Mouse (Mus musculus): ENCODE measurements around the gene Atxn1. TPM values are rescaled to one million over a fixed set of nuclear protein-coding genes. Genes with fewer than 3 reads are reported as not detected.

Atxn1 gene
- polyA plus RNA-seq, 1 experiment from 2014 or later: 10.4 TPM

- Histone ChIP-seq H3K4me1 (ENCODE audit: control insufficient read depth, insufficient read depth, low read length) (peaks cover 8% of the 10 kb centered on the region), H3K36me3 (ENCODE audit: control insufficient read depth, insufficient read depth, low read length) (no peaks in the 10 kb centered on the region), H3K4me3 (ENCODE audit: low read depth, low read length) (no peak overlapping the region), H3K9ac (ENCODE audit: low read depth, low read length) (no peak overlapping the region), H3K9me3 (replicated peaks; ENCODE audit: control insufficient read depth, low read length, poor library complexity, severe bottlenecking) (no peaks in the 10 kb centered on the region), H3K4me2 (ENCODE audit: low read length) (no peak overlapping the region), H3K27ac (ENCODE audit: low read length) (no peak overlapping the region), H3K27me3 (ENCODE audit: control insufficient read depth, insufficient read depth, low read depth, low read length) (no peaks in the 10 kb centered on the region)
- WGBS: 89% methylated on average over 10 of the region's 10 CpGs
- no peak for ATAC-seq
Observed at GRCm38 (mm10) chr13:45662852-45663251, 302.0 kb downstream of the Atxn1 start.

DNA sequence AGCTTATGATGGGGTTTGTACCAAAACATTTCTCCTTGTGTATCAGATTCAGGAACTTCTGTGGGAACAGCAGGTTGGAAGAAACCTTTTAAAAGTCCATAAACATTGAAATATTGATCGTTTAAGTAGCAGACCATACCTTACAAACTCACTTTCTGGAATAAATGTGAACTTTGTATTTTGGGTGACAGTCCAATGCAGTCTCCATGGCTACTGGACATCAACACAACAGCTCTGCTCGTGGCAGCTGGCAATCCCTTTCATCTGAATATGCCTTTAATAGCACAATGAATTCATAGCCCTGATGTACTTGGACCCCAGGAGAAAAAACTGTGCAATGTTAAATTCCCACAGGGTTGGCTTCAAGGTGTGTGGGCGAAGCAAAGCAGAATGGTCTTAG, 302.6 kb downstream of the Atxn1 start:
- 60% methylated on average over 3 of the region's 3 CpGs for WGBS
- ATAC-seq: no peak
- Histone ChIP-seq H3K27me3 (ENCODE audit: control insufficient read depth, insufficient read depth, low read depth, low read length) (no peaks in the 10 kb centered on the region), H3K27ac (ENCODE audit: low read length) (no peak overlapping the region), H3K36me3 (ENCODE audit: control insufficient read depth, insufficient read depth, low read length) (no peaks in the 10 kb centered on the region), H3K4me1 (ENCODE audit: control insufficient read depth, insufficient read depth, low read length) (peaks cover 8% of the 10 kb centered on the region), H3K4me2 (ENCODE audit: low read length) (no peak overlapping the region), H3K9ac (ENCODE audit: low read depth, low read length) (no peak overlapping the region), H3K9me3 (replicated peaks; ENCODE audit: control insufficient read depth, low read length, poor library complexity, severe bottlenecking) (no peaks in the 10 kb centered on the region), H3K4me3 (ENCODE audit: low read depth, low read length) (no peak overlapping the region)

GRCm38 (mm10) chr13:45661283-45662185, 303.3 kb downstream of the Atxn1 start:
- no peak overlapping the region for H3K27ac ChIP-seq (ENCODE audit: low read length)
- H3K27me3 ChIP-seq (ENCODE audit: control insufficient read depth, insufficient read depth, low read depth, low read length): no peaks in the 10 kb centered on the region
- WGBS: 62% methylated on average over 12 of the region's 12 CpGs
- no peak overlapping the region for H3K9ac ChIP-seq (ENCODE audit: low read depth, low read length)
- peaks cover 8% of the 10 kb centered on the region for H3K4me1 ChIP-seq (ENCODE audit: control insufficient read depth, insufficient read depth, low read length)
- no peak overlapping the region for H3K4me2 ChIP-seq (ENCODE audit: low read length)
- ATAC-seq: no peak
- H3K9me3 ChIP-seq (replicated peaks; ENCODE audit: control insufficient read depth, low read length, poor library complexity, severe bottlenecking): no peaks in the 10 kb centered on the region
- no peak overlapping the region for H3K4me3 ChIP-seq (ENCODE audit: low read depth, low read length)
- no peaks in the 10 kb centered on the region for H3K36me3 ChIP-seq (ENCODE audit: control insufficient read depth, insufficient read depth, low read length)

DNA sequence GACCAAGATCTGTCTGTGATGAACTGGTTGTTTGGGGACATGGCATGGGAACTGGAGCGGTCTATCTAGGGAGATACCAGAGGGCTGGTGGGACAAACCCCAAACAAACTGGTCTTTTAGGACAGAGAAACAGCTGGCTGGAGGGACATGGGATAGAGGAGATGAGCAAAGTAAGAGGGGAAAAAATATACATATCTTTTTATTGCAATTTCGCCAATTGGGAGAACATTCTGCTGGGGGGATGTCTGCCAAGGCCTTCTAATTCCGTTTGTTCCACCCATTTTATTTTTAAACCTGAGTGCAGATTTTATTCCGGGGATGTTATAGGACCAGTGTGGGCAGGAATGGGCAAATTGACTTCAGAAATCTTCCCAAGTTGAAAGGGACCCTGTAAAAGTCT, 305.0 kb downstream of the Atxn1 start:
- ATAC-seq: no peak
- no peaks in the 10 kb centered on the region for H3K9me3 ChIP-seq (replicated peaks; ENCODE audit: control insufficient read depth, low read length, poor library complexity, severe bottlenecking)
- H3K4me1 ChIP-seq (ENCODE audit: control insufficient read depth, insufficient read depth, low read length): peaks cover 8% of the 10 kb centered on the region
- H3K36me3 ChIP-seq (ENCODE audit: control insufficient read depth, insufficient read depth, low read length): no peaks in the 10 kb centered on the region
- H3K27me3 ChIP-seq (ENCODE audit: control insufficient read depth, insufficient read depth, low read depth, low read length): no peaks in the 10 kb centered on the region
- H3K9ac ChIP-seq (ENCODE audit: low read depth, low read length): no peak overlapping the region
- 84% methylated on average over 4 of the region's 4 CpGs for WGBS
- H3K27ac ChIP-seq (ENCODE audit: low read length): no peak overlapping the region
- no peak overlapping the region for H3K4me2 ChIP-seq (ENCODE audit: low read length)
- no peak overlapping the region for H3K4me3 ChIP-seq (ENCODE audit: low read depth, low read length)

DNA sequence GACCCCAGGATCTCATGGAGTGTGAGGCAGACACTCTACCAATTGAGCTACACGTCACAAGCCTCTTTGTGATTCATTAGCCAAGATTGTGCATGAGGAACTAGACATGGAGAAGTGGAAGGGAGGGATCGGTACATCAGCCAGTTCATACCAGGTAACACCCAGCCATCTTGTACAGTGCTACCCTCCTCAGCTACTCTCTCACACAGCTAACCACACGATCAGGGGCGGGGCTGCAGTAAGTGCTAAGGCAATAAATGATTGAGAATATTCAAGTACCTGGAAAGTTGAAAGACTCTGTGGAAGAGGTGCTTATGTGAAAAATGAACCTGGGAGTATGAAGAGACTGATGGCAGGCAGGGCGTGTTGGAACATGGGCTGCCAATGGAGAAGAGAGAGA, 306.5 kb downstream of the Atxn1 start:
- 93% methylated on average over 5 of the region's 5 CpGs for WGBS

DNA sequence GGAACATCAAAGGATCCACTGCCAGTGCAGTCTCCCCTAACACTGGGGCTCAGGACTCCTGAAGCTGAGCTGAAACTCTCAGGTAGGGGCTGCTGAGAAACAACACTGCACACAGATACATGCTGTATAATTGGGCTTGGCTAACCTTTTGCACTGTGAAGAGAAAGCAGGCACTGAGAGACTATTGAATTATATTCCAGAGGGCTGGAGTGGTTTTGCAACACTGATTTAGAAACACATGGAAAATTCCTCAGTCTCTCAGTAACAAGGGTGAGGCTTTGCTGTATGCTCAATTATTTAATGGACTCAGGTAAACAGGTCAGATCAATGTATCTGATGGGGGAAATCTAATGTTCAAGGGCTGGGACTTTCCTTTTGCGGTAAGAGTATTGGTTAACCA, 307.6 kb downstream of the Atxn1 start:
- H3K27ac ChIP-seq (ENCODE audit: low read length): no peak overlapping the region
- 100% methylated on average over 1 of the region's 1 CpGs for WGBS
- H3K27me3 ChIP-seq (ENCODE audit: control insufficient read depth, insufficient read depth, low read depth, low read length): no peaks in the 10 kb centered on the region
- no peaks in the 10 kb centered on the region for H3K36me3 ChIP-seq (ENCODE audit: control insufficient read depth, insufficient read depth, low read length)
- no peak for ATAC-seq
- H3K4me1 ChIP-seq (ENCODE audit: control insufficient read depth, insufficient read depth, low read length): peaks cover 5% of the 10 kb centered on the region; the same call in 1 of the 2 replicates
- no peak overlapping the region for H3K9ac ChIP-seq (ENCODE audit: low read depth, low read length)
- H3K4me3 ChIP-seq (ENCODE audit: low read depth, low read length): no peak overlapping the region
- no peaks in the 10 kb centered on the region for H3K9me3 ChIP-seq (replicated peaks; ENCODE audit: control insufficient read depth, low read length, poor library complexity, severe bottlenecking)
- H3K4me2 ChIP-seq (ENCODE audit: low read length): no peak overlapping the region

More for the DNA sequence above, 306.5 kb downstream of the Atxn1 start:
- Histone ChIP-seq H3K4me1 (ENCODE audit: control insufficient read depth, insufficient read depth, low read length) (peaks cover 8% of the 10 kb centered on the region), H3K4me2 (ENCODE audit: low read length) (no peak overlapping the region), H3K9ac (ENCODE audit: low read depth, low read length) (no peak overlapping the region), H3K27me3 (ENCODE audit: control insufficient read depth, insufficient read depth, low read depth, low read length) (no peaks in the 10 kb centered on the region), H3K27ac (ENCODE audit: low read length) (no peak overlapping the region), H3K36me3 (ENCODE audit: control insufficient read depth, insufficient read depth, low read length) (no peaks in the 10 kb centered on the region), H3K9me3 (replicated peaks; ENCODE audit: control insufficient read depth, low read length, poor library complexity, severe bottlenecking) (no peaks in the 10 kb centered on the region), H3K4me3 (ENCODE audit: low read depth, low read length) (no peak overlapping the region)
- no peak for ATAC-seq

DNA sequence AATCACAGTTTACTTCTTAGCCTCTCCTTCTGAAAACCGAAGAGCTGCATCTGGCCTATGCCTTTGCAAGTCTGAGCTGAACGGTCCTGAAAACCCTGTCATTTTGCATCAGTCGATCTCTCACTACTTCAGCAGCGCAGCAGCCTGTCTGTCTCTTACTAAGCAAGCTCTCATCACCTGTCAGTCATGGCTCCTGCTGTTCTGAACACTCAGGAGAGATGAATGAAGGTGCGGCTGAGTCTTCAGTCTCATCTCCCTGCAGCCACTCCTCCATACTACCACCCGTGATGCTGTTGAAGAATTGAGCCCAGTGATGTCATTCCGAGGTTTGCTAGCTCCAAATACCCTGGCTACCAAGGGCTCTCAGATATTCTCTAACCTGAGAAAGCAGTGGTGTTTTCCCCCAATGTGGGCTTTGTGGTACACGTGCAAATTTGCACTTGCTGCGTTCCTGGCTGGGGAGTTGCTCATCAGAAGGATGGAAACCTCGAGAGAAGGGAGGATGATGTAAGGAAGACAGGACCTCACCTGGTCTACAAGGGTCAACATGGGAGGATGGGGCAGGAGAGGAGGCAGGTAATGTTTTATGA, 313.1 kb downstream of the Atxn1 start:
- ATAC-seq: no peak
- 76% methylated on average over 10 of the region's 10 CpGs for WGBS
- H3K4me1 ChIP-seq (ENCODE audit: control insufficient read depth, insufficient read depth, low read length): no peaks in the 10 kb centered on the region; the same call in 1 of the 2 replicates

DNA sequence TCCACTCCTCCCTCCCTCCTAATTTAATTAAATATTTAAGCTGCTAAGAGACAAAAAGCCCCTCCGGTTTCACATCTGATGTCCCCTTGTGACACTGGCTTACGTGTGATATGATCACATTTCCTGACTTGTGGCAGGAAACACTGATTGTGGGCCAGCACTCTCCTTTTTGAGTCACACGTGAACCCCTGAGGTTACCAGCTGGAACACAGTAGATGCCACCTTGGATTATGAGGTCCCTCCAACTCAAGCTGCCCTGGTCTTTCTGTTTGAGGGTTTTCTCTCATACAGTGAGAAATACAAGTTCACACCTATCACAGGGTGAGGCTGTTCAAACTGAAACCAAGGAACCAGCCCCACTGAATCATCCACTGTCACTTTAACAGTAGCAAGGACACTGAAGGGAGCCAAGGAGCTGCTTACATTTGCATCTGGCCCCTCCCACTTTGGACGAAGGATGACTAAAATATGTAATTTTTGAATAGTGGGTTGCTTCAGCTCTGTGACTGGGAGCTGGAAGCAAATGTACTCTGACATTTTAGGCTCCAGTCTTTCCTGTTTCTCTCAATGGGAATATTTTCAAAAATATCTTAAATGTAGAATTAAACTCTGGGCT, 315.5 kb downstream of the Atxn1 start:
- Histone ChIP-seq H3K27me3 (ENCODE audit: control insufficient read depth, insufficient read depth, low read depth, low read length) (no peaks in the 10 kb centered on the region), H3K9me3 (replicated peaks; ENCODE audit: control insufficient read depth, low read length, poor library complexity, severe bottlenecking) (no peaks in the 10 kb centered on the region), H3K4me3 (ENCODE audit: low read depth, low read length) (no peak overlapping the region), H3K4me2 (ENCODE audit: low read length) (no peak overlapping the region), H3K36me3 (ENCODE audit: control insufficient read depth, insufficient read depth, low read length) (no peaks in the 10 kb centered on the region), H3K27ac (ENCODE audit: low read length) (no peak overlapping the region), H3K4me1 (ENCODE audit: control insufficient read depth, insufficient read depth, low read length) (peaks cover 8% of the 10 kb centered on the region; the same call in 1 of the 2 replicates), H3K9ac (ENCODE audit: low read depth, low read length) (no peak overlapping the region)
- WGBS: 68% methylated on average over 4 of the region's 4 CpGs
- no peak for ATAC-seq

More for the DNA sequence above, 313.1 kb downstream of the Atxn1 start:
- H3K36me3 ChIP-seq (ENCODE audit: control insufficient read depth, insufficient read depth, low read length): no peaks in the 10 kb centered on the region
- H3K27ac ChIP-seq (ENCODE audit: low read length): no peak overlapping the region
- no peaks in the 10 kb centered on the region for H3K9me3 ChIP-seq (replicated peaks; ENCODE audit: control insufficient read depth, low read length, poor library complexity, severe bottlenecking)
- no peaks in the 10 kb centered on the region for H3K27me3 ChIP-seq (ENCODE audit: control insufficient read depth, insufficient read depth, low read depth, low read length)
- H3K9ac ChIP-seq (ENCODE audit: low read depth, low read length): no peak overlapping the region
- H3K4me2 ChIP-seq (ENCODE audit: low read length): no peak overlapping the region
- H3K4me3 ChIP-seq (ENCODE audit: low read depth, low read length): no peak overlapping the region
